Mouse (Mus musculus) erythroblast, embryonic 14.5 days (primary cell): ENCODE data around the gene Arap2.

Source experiments
- GATA1 ChIP-seq: IDR thresholded peaks from 2 replicates; pipeline ENCODE4 v1.6.1; 2012; ENCODE audit warnings: low read length, inconsistent platforms, mixed read lengths
- TAL1 ChIP-seq: IDR thresholded peaks from 3 replicates; pipeline ENCODE4 v1.6.1; 2012; ENCODE audit warnings: low read length, inconsistent platforms, mixed read lengths

DNA sequence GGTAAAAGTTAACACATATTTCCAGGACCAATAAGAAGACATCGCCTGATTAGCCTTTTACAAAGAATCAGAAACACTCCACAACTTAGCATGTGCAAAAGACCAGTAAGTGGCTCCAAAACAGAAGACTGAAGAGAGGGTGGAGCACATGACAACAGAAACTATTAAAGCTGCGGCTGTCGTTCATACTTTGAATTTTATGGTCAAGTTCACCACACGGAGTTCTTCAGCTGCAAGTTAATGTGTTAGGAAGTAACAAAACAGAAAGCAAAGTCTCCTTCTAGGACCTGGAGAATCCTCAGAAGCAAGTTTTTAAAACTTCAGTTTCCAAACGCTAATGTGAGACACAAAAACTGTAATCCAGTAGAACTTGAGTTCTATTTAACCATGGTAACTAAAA lies 1.8 kb downstream of the Arap2 start:
- TF ChIP-seq TAL1 (no peak), GATA1 (no peak)
